Mouse (Mus musculus) lung, postnatal 0 days (tissue): Measurements from ENCODE around the gene Klf3. TPM values are rescaled to one million over a fixed set of nuclear protein-coding genes. Genes with fewer than 3 reads are reported as not detected.

Experiments
- ATAC-seq: fragments of 200-750 bp; cut with Nextera tagmentation; 2 replicates; pipeline ENCODE4 v1.8.0; 2017; ENCODE audit warnings: moderate library complexity
- DNase-seq: peaks from one replicate; pipeline ENCODE4 v3.0.0-alpha.2; 2016; ENCODE audit warnings: low spot score
- H3K27ac ChIP-seq: fragments of 300-500 bp; sonication (generic); 2 replicates; pipeline ENCODE4 v1.5.1; 2014; ENCODE audit warnings: antibody characterized with exemption, mild to moderate bottlenecking, low read length, mixed read lengths
- H3K27me3 ChIP-seq: fragments of 300-500 bp; sonication (generic); replicated peaks from 2 replicates; pipeline ENCODE4 v1.6.1; 2014; ENCODE audit warnings: low read length, mixed read lengths; ENCODE audit not compliant: insufficient read depth
- H3K36me3 ChIP-seq: fragments of 300-500 bp; sonication (generic); 2 replicates; pipeline ENCODE4 v1.6.1; 2014; ENCODE audit warnings: low read length, mixed read lengths; ENCODE audit not compliant: insufficient read depth
- H3K4me1 ChIP-seq: fragments of 300-500 bp; sonication (generic); 2 replicates; pipeline ENCODE4 v1.6.1; 2014; ENCODE audit warnings: antibody characterized with exemption, low read depth, low read length, mixed read lengths; ENCODE audit not compliant: insufficient read depth
- H3K4me2 ChIP-seq: fragments of 300-500 bp; sonication (generic); replicated peaks from 2 replicates; pipeline ENCODE4 v1.6.1; 2014; ENCODE audit warnings: low read depth, mild to moderate bottlenecking, low read length, moderate library complexity, mixed read lengths
- H3K4me3 ChIP-seq: fragments of 300-500 bp; sonication (generic); 2 replicates; pipeline ENCODE4 v1.5.1; 2014; ENCODE audit warnings: low read depth, low read length
- H3K9ac ChIP-seq: fragments of 300-500 bp; sonication (generic); replicated peaks from 2 replicates; pipeline ENCODE4 v1.6.1; 2014; ENCODE audit warnings: low read depth, mild to moderate bottlenecking
- H3K9me3 ChIP-seq: fragments of 300-500 bp; sonication (generic); 2 replicates; pipeline ENCODE4 v1.6.1; 2016; ENCODE audit warnings: low read length, mixed read lengths
- CTCF ChIP-seq: IDR thresholded peaks from 2 replicates; pipeline ENCODE4 v1.5.1; 2016; ENCODE audit warnings: antibody characterized with exemption, mild to moderate bottlenecking
- EP300 ChIP-seq: IDR thresholded peaks from 2 replicates; pipeline ENCODE4 v1.6.1; 2016; ENCODE audit warnings: antibody characterized with exemption, mild to moderate bottlenecking, control low read depth
- WGBS: fragments of 180-500 bp; shearing (Covaris S2); extraction: QIAGEN DNeasy Blood & Tissue Kit; methylation state at CpG from one replicate; pipeline ENCODE4 v1.1.7; 2014; 5-methylcytosine and 5-hydroxymethylcytosine counted together
- polyA plus RNA-seq: library from polyadenylated mRNA; unstranded; fragments of >200 nt; fragmentation: Nextera tagmentation; extraction: Ambion mirVana; gene quantifications from 2 replicates; pipeline ENCODE4 v1.2.1, GENCODE M21; 2015

The Klf3 gene
- polyA plus RNA-seq, 1 experiment from 2014 or later: 89.7 TPM

- 38% methylated on average over 23 of the region's 24 CpGs for WGBS
Measured at GRCm38 (mm10) chr5:64808106-64809010, 5.2 kb downstream of the Klf3 start.

GRCm38 (mm10) chr5:64809257-64809656, 6.1 kb downstream of the Klf3 start:
- H3K9ac ChIP-seq: no peak overlapping the region
- peak overlapping the region; percentile 96 for H3K27ac ChIP-seq
- peaks cover 45% of the 10 kb centered on the region for H3K4me1 ChIP-seq
- peak overlapping the region; percentile 67; the same call in 1 of the 2 replicates for H3K4me2 ChIP-seq
- ATAC-seq: no peak
- H3K27me3 ChIP-seq: no peaks in the 10 kb centered on the region
- H3K4me3 ChIP-seq: no peak overlapping the region
- H3K9me3 ChIP-seq: no peaks in the 10 kb centered on the region
- TF ChIP-seq EP300 (no peak), CTCF (peak; percentile 14)
- no peaks in the 10 kb centered on the region for H3K36me3 ChIP-seq
- peak; percentile 51 for DNase-seq
- WGBS: 41% methylated on average over 7 of the region's 7 CpGs

More at GRCm38 (mm10) chr5:64808106-64809010, 5.2 kb downstream of the Klf3 start:
- Histone ChIP-seq H3K27ac (peak overlapping the region; percentile 71), H3K4me2 (peak overlapping the region; percentile 67), H3K9me3 (no peaks in the 10 kb centered on the region), H3K27me3 (no peaks in the 10 kb centered on the region), H3K4me3 (peak overlapping the region; percentile 5; the same call in 1 of the 2 replicates), H3K9ac (peak overlapping the region; percentile 29), H3K36me3 (no peaks in the 10 kb centered on the region), H3K4me1 (peaks cover 45% of the 10 kb centered on the region)
- ATAC-seq: no peak
- peak; percentile 54 for DNase-seq
- TF ChIP-seq CTCF: no peak
- TF ChIP-seq EP300: peak; percentile 51

GRCm38 (mm10) chr5:64809864-64810263, 6.7 kb downstream of the Klf3 start:
- no peak overlapping the region for H3K9ac ChIP-seq
- peak overlapping the region; percentile 61; the same call in 1 of the 2 replicates for H3K4me2 ChIP-seq
- peak; percentile 97 for TF ChIP-seq EP300
- no peak for TF ChIP-seq CTCF

GRCm38 (mm10) chr5:64810860-64811499, 7.8 kb downstream of the Klf3 start:
- 12% methylated on average over 8 of the region's 9 CpGs for WGBS
- TF ChIP-seq CTCF (no peak), EP300 (no peak)
- ATAC-seq: peak; percentile 46
- Histone ChIP-seq H3K36me3 (no peaks in the 10 kb centered on the region), H3K9ac (0 out of 2 replicates have a peak overlapping the region, but pooled peaks have one; percentile 51), H3K27ac (peak overlapping the region; percentile 96), H3K4me3 (peak overlapping the region; percentile 28; the same call in 1 of the 2 replicates), H3K27me3 (no peaks in the 10 kb centered on the region), H3K4me1 (peaks cover 42% of the 10 kb centered on the region), H3K9me3 (no peaks in the 10 kb centered on the region), H3K4me2 (peak overlapping the region; percentile 61)
- DNase-seq: peak; percentile 89

More at GRCm38 (mm10) chr5:64809864-64810263, 6.7 kb downstream of the Klf3 start:
- peak; percentile 77 for DNase-seq
- Histone ChIP-seq H3K4me1 (peaks cover 45% of the 10 kb centered on the region), H3K4me3 (no peak overlapping the region), H3K27me3 (no peaks in the 10 kb centered on the region), H3K27ac (peak overlapping the region; percentile 96), H3K36me3 (no peaks in the 10 kb centered on the region), H3K9me3 (no peaks in the 10 kb centered on the region)
- no peak for ATAC-seq
- 50% methylated on average over 11 of the region's 11 CpGs for WGBS

- Histone ChIP-seq H3K4me1 (peaks cover 39% of the 10 kb centered on the region), H3K9me3 (no peaks in the 10 kb centered on the region)
- TF ChIP-seq CTCF: no peak
- TF ChIP-seq EP300: peak; percentile 83
Measured at GRCm38 (mm10) chr5:64811500-64812123, 8.4 kb downstream of the Klf3 start.

More at GRCm38 (mm10) chr5:64811500-64812123, 8.4 kb downstream of the Klf3 start:
- Histone ChIP-seq H3K9ac (peak overlapping the region; percentile 51), H3K36me3 (no peaks in the 10 kb centered on the region), H3K4me3 (peak overlapping the region; percentile 28; the same call in 1 of the 2 replicates), H3K27ac (peak overlapping the region; percentile 96), H3K27me3 (no peaks in the 10 kb centered on the region), H3K4me2 (peak overlapping the region; percentile 61)
- ATAC-seq (peak; percentile 78), DNase-seq (peak; percentile 80)
- 11% methylated on average over 13 of the region's 14 CpGs for WGBS
